Mouse (Mus musculus): ENCODE data around the gene Dhx15.
A peak's percentile ranks its signal among the peaks of the same experiment; 100 is the strongest.

GRCm38 (mm10) chr5:52115821-52116317, 74.4 kb downstream of the Dhx15 start:
- TF ChIP-seq HCFC1 (IDR thresholded peaks at IDR 0.05; ENCODE audit: borderline replicate concordance, insufficient read depth, low read length) (0 out of 2 replicates have a peak, but pooled peaks have one; percentile 45), MAFK (IDR thresholded peaks at IDR 0.05; ENCODE audit: insufficient read depth, low read depth, low read length) (no peak)
